Mouse (Mus musculus) limb, embryonic 14.5 days (tissue): ENCODE measurements around the gene Arhgap10. TPM values are rescaled to one million over a fixed set of nuclear protein-coding genes. Genes with fewer than 3 reads are reported as not detected.

Source experiments
- ATAC-seq: fragments of 200-750 bp; cut with Nextera tagmentation; 2 replicates; pipeline ENCODE4 v1.8.0; 2017; ENCODE audit warnings: low read depth, moderate number of reproducible peaks, moderate TSS enrichment; ENCODE audit not compliant: low FRiP score
- DNase-seq: peaks from one replicate; pipeline ENCODE4 v3.0.0-alpha.2; 2015; ENCODE audit warnings: low spot score
- H3K27ac ChIP-seq: fragments of 300-500 bp; sonication (generic); replicated peaks from 2 replicates; pipeline ENCODE4 v1.5.1; 2014; ENCODE audit warnings: low read depth, mild to moderate bottlenecking, low read length, moderate library complexity, mixed read lengths
- H3K27me3 ChIP-seq: fragments of 300-500 bp; sonication (generic); 2 replicates; pipeline ENCODE4 v1.6.1; 2014; ENCODE audit warnings: low read length, mixed read lengths; ENCODE audit not compliant: control insufficient read depth, insufficient read depth
- H3K36me3 ChIP-seq: fragments of 300-500 bp; sonication (generic); 2 replicates; pipeline ENCODE4 v1.6.1; 2014; ENCODE audit warnings: mild to moderate bottlenecking, low read length, moderate library complexity, mixed read lengths; ENCODE audit not compliant: control insufficient read depth, insufficient read depth
- H3K4me1 ChIP-seq: fragments of 300-500 bp; sonication (generic); 2 replicates; pipeline ENCODE4 v1.6.1; 2014; ENCODE audit warnings: antibody characterized with exemption, low read length, mixed read lengths; ENCODE audit not compliant: control insufficient read depth, insufficient read depth
- H3K4me2 ChIP-seq: fragments of 300-500 bp; sonication (generic); replicated peaks from 2 replicates; pipeline ENCODE4 v1.6.1; 2014; ENCODE audit warnings: low read depth, mild to moderate bottlenecking, low read length, moderate library complexity; ENCODE audit not compliant: severe bottlenecking
- H3K4me3 ChIP-seq: fragments of 300-500 bp; sonication (generic); replicated peaks from 2 replicates; pipeline ENCODE4 v1.5.1; 2014; ENCODE audit warnings: low read length
- H3K9ac ChIP-seq: fragments of 300-500 bp; sonication (generic); 2 replicates; pipeline ENCODE4 v1.6.1; 2014; ENCODE audit warnings: mild to moderate bottlenecking, low read depth, low read length, moderate library complexity; ENCODE audit not compliant: severe bottlenecking
- H3K9me3 ChIP-seq: fragments of 300-500 bp; sonication (generic); 2 replicates; pipeline ENCODE4 v1.6.1; 2016; ENCODE audit warnings: low read length; ENCODE audit not compliant: control insufficient read depth
- POLR2A ChIP-seq: fragments of 200-500 bp; IDR thresholded peaks from 2 replicates; pipeline ENCODE4 v1.8.0; 2012; ENCODE audit warnings: inconsistent platforms, mild to moderate bottlenecking, moderate library complexity, borderline replicate concordance; ENCODE audit not compliant: insufficient read depth, insufficient read length; ENCODE audit errors: extremely low read depth
- WGBS: fragments of 180-500 bp; shearing (Covaris S2); extraction: QIAGEN DNeasy Blood & Tissue Kit; methylation state at CpG from one replicate; pipeline ENCODE4 v1.1.7; 2014; 5-methylcytosine and 5-hydroxymethylcytosine counted together
- polyA plus RNA-seq, 2 experiments: library from polyadenylated mRNA; depleted of rRNA in 1 of 2; stranded (reverse) in 1 of 2; unstranded in 1 of 2; fragments of >200 nt; fragmentation: Nextera tagmentation in 1 of 2; extraction: Ambion mirVana in 1 of 2; gene quantifications; 2 replicates each; pipeline versions ENCODE4 v1.2.1 to v1.2.3; 2012 to 2014

The Arhgap10 gene
- polyA plus RNA-seq, 2 experiments = 25.1 to 29.3 TPM

- Histone ChIP-seq H3K36me3 (peaks cover 34% of the 10 kb centered on the region), H3K4me2 (no peak overlapping the region), H3K9ac (no peak overlapping the region), H3K27ac (no peak overlapping the region), H3K4me1 (no peaks in the 10 kb centered on the region), H3K27me3 (no peaks in the 10 kb centered on the region), H3K4me3 (no peak overlapping the region), H3K9me3 (no peaks in the 10 kb centered on the region)
- no peak for ATAC-seq
- 89% methylated on average over 13 of the region's 13 CpGs for WGBS
- DNase-seq = no peak
- no peak for TF ChIP-seq POLR2A
Measured at GRCm38 (mm10) chr8:77406846-77407245, 110.9 kb downstream of the Arhgap10 start.

- 94% methylated on average over 5 of the region's 5 CpGs for WGBS
- Histone ChIP-seq H3K27me3 (no peaks in the 10 kb centered on the region), H3K9ac (no peak overlapping the region), H3K27ac (no peak overlapping the region), H3K4me2 (no peak overlapping the region), H3K4me3 (no peak overlapping the region), H3K9me3 (no peaks in the 10 kb centered on the region), H3K36me3 (peaks cover 30% of the 10 kb centered on the region), H3K4me1 (no peaks in the 10 kb centered on the region)
- no peak for TF ChIP-seq POLR2A
- no peak for ATAC-seq
- no peak for DNase-seq
Measured at GRCm38 (mm10) chr8:77406444-77406843, 111.3 kb downstream of the Arhgap10 start.

GRCm38 (mm10) chr8:77404017-77404416, 113.7 kb downstream of the Arhgap10 start:
- Histone ChIP-seq H3K4me3 (no peak overlapping the region), H3K4me2 (no peak overlapping the region), H3K27me3 (no peaks in the 10 kb centered on the region), H3K36me3 (peaks cover 22% of the 10 kb centered on the region), H3K9ac (no peak overlapping the region), H3K4me1 (no peaks in the 10 kb centered on the region), H3K9me3 (no peaks in the 10 kb centered on the region), H3K27ac (no peak overlapping the region)
- no peak for TF ChIP-seq POLR2A
- DNase-seq = no peak
- 87% methylated on average over 6 of the region's 6 CpGs for WGBS
- ATAC-seq = peak; percentile 57; the same call in 1 of the 2 replicates

GRCm38 (mm10) chr8:77401934-77402333, 115.8 kb downstream of the Arhgap10 start:
- no peak overlapping the region for H3K4me3 ChIP-seq
- WGBS = 89% methylated on average over 3 of the region's 3 CpGs
- no peak for TF ChIP-seq POLR2A
- H3K4me2 ChIP-seq = no peak overlapping the region
- ATAC-seq = no peak
- H3K9me3 ChIP-seq = peaks cover 9% of the 10 kb centered on the region
- no peaks in the 10 kb centered on the region for H3K27me3 ChIP-seq
- no peak for DNase-seq
- H3K9ac ChIP-seq = no peak overlapping the region
- H3K27ac ChIP-seq = no peak overlapping the region
- peaks cover 31% of the 10 kb centered on the region for H3K36me3 ChIP-seq
- H3K4me1 ChIP-seq = no peaks in the 10 kb centered on the region

DNA sequence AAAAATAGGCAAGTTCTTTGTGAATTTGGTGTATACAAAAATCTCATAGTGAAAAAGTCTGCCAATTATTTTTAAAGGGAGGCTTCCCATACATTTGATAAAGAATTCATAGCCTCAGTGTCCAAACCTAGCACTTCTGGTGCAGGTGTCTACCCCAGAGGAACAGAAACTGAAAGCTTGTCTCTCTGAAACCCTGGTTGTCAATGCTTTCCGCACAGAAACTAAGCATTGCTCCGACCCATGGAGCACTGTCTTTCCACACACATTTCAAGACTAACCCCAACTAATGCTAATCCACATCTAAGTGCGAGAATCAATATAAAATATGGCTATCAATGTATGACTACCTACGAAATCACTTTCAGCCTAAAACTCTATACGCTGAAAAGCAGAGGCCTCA, 116.6 kb downstream of the Arhgap10 start:
- TF ChIP-seq POLR2A = no peak
- WGBS = 92% methylated on average over 5 of the region's 5 CpGs
- Histone ChIP-seq H3K27me3 (no peaks in the 10 kb centered on the region), H3K9me3 (peaks cover 14% of the 10 kb centered on the region), H3K4me3 (no peak overlapping the region), H3K27ac (no peak overlapping the region), H3K4me1 (no peaks in the 10 kb centered on the region), H3K9ac (no peak overlapping the region), H3K36me3 (peaks cover 35% of the 10 kb centered on the region), H3K4me2 (no peak overlapping the region)
- no peak for ATAC-seq
- DNase-seq = no peak

- no peak overlapping the region for H3K4me2 ChIP-seq
- H3K36me3 ChIP-seq = peaks cover 30% of the 10 kb centered on the region; the same call in 1 of the 2 replicates
- no peaks in the 10 kb centered on the region for H3K9me3 ChIP-seq
- DNase-seq (no peak), ATAC-seq (no peak)
- TF ChIP-seq POLR2A = no peak
- H3K9ac ChIP-seq = no peak overlapping the region
- WGBS = 91% methylated on average over 6 of the region's 6 CpGs
- H3K4me1 ChIP-seq = no peaks in the 10 kb centered on the region
- no peaks in the 10 kb centered on the region for H3K27me3 ChIP-seq
- H3K4me3 ChIP-seq = no peak overlapping the region
- no peak overlapping the region for H3K27ac ChIP-seq
Measured at GRCm38 (mm10) chr8:77384080-77384479, 133.7 kb downstream of the Arhgap10 start.
